Mouse (Mus musculus): ENCODE data around the gene Spg20. TPM values are rescaled to one million over a fixed set of nuclear protein-coding genes. Genes with fewer than 3 reads are reported as not detected.

Gene Spg20
- polyA plus RNA-seq, 2 experiments, result 53.2 to 81.1 TPM

DNA sequence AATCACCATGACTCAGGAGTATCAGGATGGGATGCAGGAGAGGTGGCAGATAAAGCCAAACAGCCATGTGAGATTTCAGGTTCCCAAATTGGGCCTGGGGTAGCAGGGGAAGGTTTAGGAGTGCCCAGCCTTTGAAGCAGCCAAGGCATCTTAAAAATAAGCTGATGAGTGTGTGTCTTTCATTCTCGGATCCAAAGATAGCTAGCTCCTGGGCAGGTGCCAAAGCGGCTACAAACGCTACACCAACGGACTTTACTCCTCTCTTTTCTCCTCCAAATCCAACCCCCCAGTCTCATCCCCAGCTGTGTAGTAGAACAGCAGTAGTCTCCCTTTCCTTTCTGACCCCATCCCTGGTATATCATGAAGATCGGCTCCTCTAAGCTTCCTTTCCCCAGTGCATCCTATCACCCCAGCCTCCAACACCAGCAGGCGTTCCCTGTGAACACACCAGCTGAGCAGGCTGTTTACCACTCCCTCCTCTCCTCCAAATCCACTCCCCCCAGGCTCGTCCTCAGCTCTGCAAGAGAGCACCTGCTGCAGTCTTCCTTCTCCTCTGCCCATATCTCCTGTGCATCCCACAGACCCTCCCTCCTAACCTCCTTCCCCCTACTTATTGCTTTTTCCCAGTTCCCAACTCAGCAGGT lies 44.0 kb upstream of the Spg20 start:
- Histone ChIP-seq H3K9ac (ENCODE audit: low read depth, low read length, severe bottlenecking) (no peak overlapping the region), H3K36me3 (ENCODE audit: control insufficient read depth, insufficient read depth, low read length) (no peaks in the 10 kb centered on the region), H3K9me3 (ENCODE audit: control insufficient read depth, low read length) (no peaks in the 10 kb centered on the region), H3K27ac (replicated peaks; ENCODE audit: low read depth, low read length) (no peak overlapping the region), H3K4me3 (replicated peaks; ENCODE audit: low read length) (no peak overlapping the region), H3K4me1 (ENCODE audit: control insufficient read depth, insufficient read depth, low read length) (no peaks in the 10 kb centered on the region), H3K4me2 (replicated peaks; ENCODE audit: low read depth, low read length, severe bottlenecking) (no peak overlapping the region), H3K27me3 (ENCODE audit: control insufficient read depth, insufficient read depth, low read length) (no peaks in the 10 kb centered on the region)
- no peak for TF ChIP-seq POLR2A (IDR thresholded peaks at IDR 0.05; ENCODE audit: borderline replicate concordance, extremely low read depth, insufficient read depth, insufficient read length)
- DNase-seq (ENCODE audit: low spot score) (no peak), ATAC-seq (ENCODE audit: low FRiP score, low read depth) (no peak)
- WGBS, result 27% methylated on average over 7 of the region's 7 CpGs

GRCm38 (mm10) chr3:55074576-55075293 lies 37.2 kb upstream of the Spg20 start:
- Histone ChIP-seq H3K9me3 (ENCODE audit: control insufficient read depth, low read length) (no peaks in the 10 kb centered on the region), H3K4me2 (replicated peaks; ENCODE audit: low read depth, low read length, severe bottlenecking) (no peak overlapping the region), H3K27ac (replicated peaks; ENCODE audit: low read depth, low read length) (no peak overlapping the region), H3K27me3 (ENCODE audit: control insufficient read depth, insufficient read depth, low read length) (no peaks in the 10 kb centered on the region), H3K4me3 (replicated peaks; ENCODE audit: low read length) (no peak overlapping the region), H3K9ac (ENCODE audit: low read depth, low read length, severe bottlenecking) (no peak overlapping the region), H3K4me1 (ENCODE audit: control insufficient read depth, insufficient read depth, low read length) (no peaks in the 10 kb centered on the region), H3K36me3 (ENCODE audit: control insufficient read depth, insufficient read depth, low read length) (no peaks in the 10 kb centered on the region)
- 88% methylated on average over 6 of the region's 6 CpGs for WGBS
- DNase-seq (ENCODE audit: low spot score) (no peak), ATAC-seq (ENCODE audit: low FRiP score, low read depth) (no peak)
- no peak for TF ChIP-seq POLR2A (IDR thresholded peaks at IDR 0.05; ENCODE audit: borderline replicate concordance, extremely low read depth, insufficient read depth, insufficient read length)

GRCm38 (mm10) chr3:55075294-55075648 lies 36.6 kb upstream of the Spg20 start:
- Histone ChIP-seq H3K4me3 (replicated peaks; ENCODE audit: low read length) (no peak overlapping the region), H3K9me3 (ENCODE audit: control insufficient read depth, low read length) (no peaks in the 10 kb centered on the region), H3K27ac (replicated peaks; ENCODE audit: low read depth, low read length) (no peak overlapping the region), H3K9ac (ENCODE audit: low read depth, low read length, severe bottlenecking) (no peak overlapping the region), H3K36me3 (ENCODE audit: control insufficient read depth, insufficient read depth, low read length) (no peaks in the 10 kb centered on the region), H3K4me2 (replicated peaks; ENCODE audit: low read depth, low read length, severe bottlenecking) (no peak overlapping the region), H3K4me1 (ENCODE audit: control insufficient read depth, insufficient read depth, low read length) (no peaks in the 10 kb centered on the region), H3K27me3 (ENCODE audit: control insufficient read depth, insufficient read depth, low read length) (no peaks in the 10 kb centered on the region)
- DNase-seq (ENCODE audit: low spot score), result no peak
- ATAC-seq (ENCODE audit: low FRiP score, low read depth), result no peak
- WGBS, result 41% methylated on average over 3 of the region's 3 CpGs
- no peak for TF ChIP-seq POLR2A (IDR thresholded peaks at IDR 0.05; ENCODE audit: borderline replicate concordance, extremely low read depth, insufficient read depth, insufficient read length)

DNA sequence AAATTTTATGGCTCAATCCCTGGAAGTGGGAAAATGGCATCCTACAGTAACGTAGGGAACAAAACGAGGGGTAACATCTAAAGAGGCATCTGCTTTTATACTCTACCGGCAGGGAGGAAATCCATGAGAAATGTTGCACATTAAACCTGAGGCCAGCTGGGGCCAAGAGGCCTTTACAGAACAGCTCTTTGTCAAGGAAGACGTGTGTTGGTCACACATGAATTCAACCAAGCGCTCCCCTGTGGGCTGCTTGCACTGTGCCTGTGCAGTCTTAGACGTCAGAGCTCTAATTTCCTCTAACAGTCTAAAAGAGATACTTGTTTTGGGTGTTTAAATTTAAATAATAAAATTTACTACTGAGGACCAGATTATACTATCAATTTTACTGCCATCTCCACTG lies 33.7 kb upstream of the Spg20 start:
- H3K9me3 ChIP-seq (ENCODE audit: control insufficient read depth, low read length), result no peaks in the 10 kb centered on the region
- ATAC-seq (ENCODE audit: low FRiP score, low read depth) (peak; percentile 38; the same call in 1 of the 2 replicates), DNase-seq (ENCODE audit: low spot score) (peak; percentile 46)
- H3K4me3 ChIP-seq (replicated peaks; ENCODE audit: low read length), result no peak overlapping the region
- no peak overlapping the region for H3K9ac ChIP-seq (ENCODE audit: low read depth, low read length, severe bottlenecking)
- no peaks in the 10 kb centered on the region for H3K27me3 ChIP-seq (ENCODE audit: control insufficient read depth, insufficient read depth, low read length)
- H3K4me2 ChIP-seq (replicated peaks; ENCODE audit: low read depth, low read length, severe bottlenecking), result no peak overlapping the region
- H3K4me1 ChIP-seq (ENCODE audit: control insufficient read depth, insufficient read depth, low read length), result no peaks in the 10 kb centered on the region
- H3K36me3 ChIP-seq (ENCODE audit: control insufficient read depth, insufficient read depth, low read length), result no peaks in the 10 kb centered on the region
- WGBS, result 29% methylated on average over 6 of the region's 6 CpGs
- no peak overlapping the region for H3K27ac ChIP-seq (replicated peaks; ENCODE audit: low read depth, low read length)
- no peak for TF ChIP-seq POLR2A (IDR thresholded peaks at IDR 0.05; ENCODE audit: borderline replicate concordance, extremely low read depth, insufficient read depth, insufficient read length)

GRCm38 (mm10) chr3:55079619-55080018 lies 32.3 kb upstream of the Spg20 start:
- no peaks in the 10 kb centered on the region for H3K27me3 ChIP-seq (ENCODE audit: control insufficient read depth, insufficient read depth, low read length)
- no peak for TF ChIP-seq POLR2A (IDR thresholded peaks at IDR 0.05; ENCODE audit: borderline replicate concordance, extremely low read depth, insufficient read depth, insufficient read length)
- no peaks in the 10 kb centered on the region for H3K4me1 ChIP-seq (ENCODE audit: control insufficient read depth, insufficient read depth, low read length)
- H3K4me3 ChIP-seq (replicated peaks; ENCODE audit: low read length), result no peak overlapping the region
- WGBS, result 75% methylated on average over 8 of the region's 8 CpGs
- no peak overlapping the region for H3K4me2 ChIP-seq (replicated peaks; ENCODE audit: low read depth, low read length, severe bottlenecking)
- no peaks in the 10 kb centered on the region for H3K9me3 ChIP-seq (ENCODE audit: control insufficient read depth, low read length)
- H3K27ac ChIP-seq (replicated peaks; ENCODE audit: low read depth, low read length), result no peak overlapping the region
- ATAC-seq (ENCODE audit: low FRiP score, low read depth), result peak; percentile 75
- H3K36me3 ChIP-seq (ENCODE audit: control insufficient read depth, insufficient read depth, low read length), result no peaks in the 10 kb centered on the region
- no peak for DNase-seq (ENCODE audit: low spot score)
- H3K9ac ChIP-seq (ENCODE audit: low read depth, low read length, severe bottlenecking), result no peak overlapping the region

Data from limb, embryonic 14.5 days (tissue).